Mouse (Mus musculus): ENCODE results near the gene Olfr429. TPM values are rescaled to one million over a fixed set of nuclear protein-coding genes. Genes with fewer than 3 reads are reported as not detected.

Gene Olfr429
- polyA plus RNA-seq, 1 experiment = not detected

DNA sequence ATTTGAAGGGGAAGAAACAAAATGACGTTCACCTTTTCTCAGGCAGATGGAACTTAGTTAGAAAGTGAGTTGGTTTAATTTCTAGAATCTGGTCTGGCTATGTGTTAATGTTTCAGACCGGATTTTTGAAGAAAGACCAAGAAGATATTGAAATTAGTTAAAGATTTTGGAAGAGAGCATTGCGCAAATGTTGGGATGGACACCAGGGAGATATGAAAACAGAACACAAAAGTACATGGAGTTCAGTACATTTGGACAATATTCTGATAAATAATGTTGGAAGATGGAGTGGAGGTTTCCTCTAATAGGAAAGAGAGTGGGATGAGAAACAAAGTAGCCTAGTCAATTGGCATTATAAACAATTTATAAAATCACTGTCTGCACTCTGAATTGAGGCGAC, 32.6 kb upstream of the Olfr429 start:
- H3K36me3 ChIP-seq (replicated peaks; ENCODE audit: low read length) = no peaks in the 10 kb centered on the region
- H3K27me3 ChIP-seq (replicated peaks) = no peaks in the 10 kb centered on the region
- no peaks in the 10 kb centered on the region for H3K4me1 ChIP-seq
- TF ChIP-seq FLI1 (IDR thresholded peaks at IDR 0.05; ENCODE audit: low read length) (no peak), GATA1 (IDR thresholded peaks at IDR 0.05; ENCODE audit: borderline replicate concordance, low read length) (no peak)
- H3K4me3 ChIP-seq (replicated peaks) = no peak overlapping the region
- H3K9me3 ChIP-seq = no peaks in the 10 kb centered on the region

GRCm38 (mm10) chr1:174051931-174052536, 32.1 kb upstream of the Olfr429 start:
- Histone ChIP-seq H3K36me3 (replicated peaks; ENCODE audit: low read length) (no peaks in the 10 kb centered on the region), H3K9me3 (no peaks in the 10 kb centered on the region)
- no peak for TF ChIP-seq FLI1 (IDR thresholded peaks at IDR 0.05; ENCODE audit: low read length)
- no peak for TF ChIP-seq GATA1 (IDR thresholded peaks at IDR 0.05; ENCODE audit: borderline replicate concordance, low read length)

GRCm38 (mm10) chr1:174052981-174053380, 31.1 kb upstream of the Olfr429 start:
- Histone ChIP-seq H3K4me3 (replicated peaks) (no peak overlapping the region), H3K27me3 (replicated peaks) (no peaks in the 10 kb centered on the region), H3K36me3 (replicated peaks; ENCODE audit: low read length) (no peaks in the 10 kb centered on the region), H3K4me1 (no peaks in the 10 kb centered on the region), H3K9me3 (no peaks in the 10 kb centered on the region)
- no peak for TF ChIP-seq FLI1 (IDR thresholded peaks at IDR 0.05; ENCODE audit: low read length)
- no peak for TF ChIP-seq GATA1 (IDR thresholded peaks at IDR 0.05; ENCODE audit: borderline replicate concordance, low read length)

More at GRCm38 (mm10) chr1:174051931-174052536, 32.1 kb upstream of the Olfr429 start:
- no peaks in the 10 kb centered on the region for H3K4me1 ChIP-seq
- no peak overlapping the region for H3K4me3 ChIP-seq (replicated peaks)
- H3K27me3 ChIP-seq (replicated peaks) = no peaks in the 10 kb centered on the region

DNA sequence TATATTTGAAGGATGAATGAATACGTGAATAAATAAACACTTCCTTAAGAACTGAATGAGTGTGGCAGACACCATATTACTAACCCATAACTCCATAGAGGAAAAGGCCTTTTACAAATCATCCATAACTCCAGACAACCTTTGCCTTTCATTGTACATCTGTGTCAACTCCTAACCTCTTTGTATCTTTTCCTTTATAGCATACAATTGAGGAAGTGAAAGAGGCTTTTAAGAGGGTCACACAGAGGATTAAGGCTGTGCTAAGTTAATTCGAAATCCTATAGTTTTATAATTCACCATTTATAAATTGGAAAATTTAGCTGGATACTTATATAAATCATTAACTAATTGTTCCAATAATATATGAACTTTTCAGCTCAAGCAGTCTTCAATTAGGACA, 28.9 kb upstream of the Olfr429 start:
- Histone ChIP-seq H3K9me3 (no peaks in the 10 kb centered on the region), H3K4me3 (replicated peaks) (no peak overlapping the region), H3K36me3 (replicated peaks; ENCODE audit: low read length) (no peaks in the 10 kb centered on the region), H3K4me1 (no peaks in the 10 kb centered on the region), H3K27me3 (replicated peaks) (no peaks in the 10 kb centered on the region)
- no peak for TF ChIP-seq GATA1 (IDR thresholded peaks at IDR 0.05; ENCODE audit: borderline replicate concordance, low read length)
- no peak for TF ChIP-seq FLI1 (IDR thresholded peaks at IDR 0.05; ENCODE audit: low read length)

DNA sequence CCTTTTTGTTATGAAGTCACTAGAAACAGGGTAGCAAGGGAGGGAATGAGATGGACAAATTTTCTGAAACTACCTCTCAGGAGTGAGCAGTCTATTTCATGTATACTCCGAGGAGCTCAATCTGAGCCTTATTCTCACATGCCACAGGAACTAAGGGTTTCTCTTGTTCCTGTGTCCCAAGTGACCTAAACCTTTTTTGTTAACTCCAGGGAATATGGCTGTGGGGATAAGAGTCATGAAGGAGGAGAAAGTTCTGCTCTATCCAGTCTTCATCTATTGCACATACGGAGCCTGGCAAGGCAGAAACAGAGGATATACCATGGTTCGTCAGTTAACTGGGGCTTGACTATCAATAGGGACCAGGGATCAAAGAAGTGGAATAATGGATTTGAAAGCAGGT, 17.8 kb upstream of the Olfr429 start, which contains the start of gene Olfr430:
TSS of gene Olfr430 (plus strand) at position 301 of the 400 bp plus-strand sequence.
- TF ChIP-seq FLI1 (IDR thresholded peaks at IDR 0.05; ENCODE audit: low read length) = no peak
- no peak for TF ChIP-seq GATA1 (IDR thresholded peaks at IDR 0.05; ENCODE audit: borderline replicate concordance, low read length)
- Histone ChIP-seq H3K36me3 (replicated peaks; ENCODE audit: low read length) (no peaks in the 10 kb centered on the region), H3K4me3 (replicated peaks) (no peak within 1 kb of the TSS), H3K9me3 (no peaks in the 10 kb centered on the region), H3K4me1 (no peaks in the 10 kb centered on the region), H3K27me3 (replicated peaks) (no peaks in the 10 kb centered on the region)

- Histone ChIP-seq H3K4me3 (replicated peaks) (no peak within 1 kb of the TSS), H3K27me3 (replicated peaks) (no peaks in the 10 kb centered on the region), H3K9me3 (no peaks in the 10 kb centered on the region), H3K36me3 (replicated peaks; ENCODE audit: low read length) (no peaks in the 10 kb centered on the region), H3K4me1 (no peaks in the 10 kb centered on the region)
- TF ChIP-seq FLI1 (IDR thresholded peaks at IDR 0.05; ENCODE audit: low read length) (no peak), GATA1 (IDR thresholded peaks at IDR 0.05; ENCODE audit: borderline replicate concordance, low read length) (no peak)
Observed at GRCm38 (mm10) chr1:174096591-174096990, 12.5 kb downstream of the Olfr429 start, which contains the start of gene Olfr427. Olfr427 (plus strand) TSS chr1:174096891.

DNA sequence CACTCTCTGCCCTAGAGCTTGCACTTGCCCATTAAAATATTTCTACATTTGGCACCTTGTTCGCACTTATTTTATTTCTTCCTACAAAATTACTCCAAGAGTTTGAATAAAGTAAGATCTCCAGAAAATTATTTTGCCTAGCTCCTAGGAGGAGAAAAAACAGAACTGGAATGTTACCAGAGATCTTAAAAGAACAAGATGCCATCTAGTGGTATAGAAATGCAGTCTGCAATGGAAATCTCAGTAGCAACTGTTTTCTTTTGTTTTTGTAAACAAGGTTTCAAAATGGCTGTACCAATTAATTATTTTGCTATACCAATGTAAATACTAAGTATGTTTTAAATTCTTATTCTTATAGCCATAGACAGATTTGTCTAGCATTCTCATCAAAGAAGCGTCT, 19.6 kb downstream of the Olfr429 start:
- Histone ChIP-seq H3K4me1 (no peaks in the 10 kb centered on the region), H3K4me3 (replicated peaks) (no peak overlapping the region), H3K9me3 (no peaks in the 10 kb centered on the region), H3K36me3 (replicated peaks; ENCODE audit: low read length) (no peaks in the 10 kb centered on the region), H3K27me3 (replicated peaks) (no peaks in the 10 kb centered on the region)
- TF ChIP-seq GATA1 (IDR thresholded peaks at IDR 0.05; ENCODE audit: borderline replicate concordance, low read length) = no peak
- TF ChIP-seq FLI1 (IDR thresholded peaks at IDR 0.05; ENCODE audit: low read length) = no peak

- Histone ChIP-seq H3K36me3 (replicated peaks; ENCODE audit: low read length) (no peaks in the 10 kb centered on the region), H3K4me3 (replicated peaks) (no peak within 1 kb of the TSS), H3K9me3 (no peaks in the 10 kb centered on the region), H3K27me3 (replicated peaks) (peaks cover 2% of the 10 kb centered on the region), H3K4me1 (no peaks in the 10 kb centered on the region)
- no peak for TF ChIP-seq FLI1 (IDR thresholded peaks at IDR 0.05; ENCODE audit: low read length)
- no peak for TF ChIP-seq GATA1 (IDR thresholded peaks at IDR 0.05; ENCODE audit: borderline replicate concordance, low read length)
Observed at GRCm38 (mm10) chr1:174121062-174121461, 36.9 kb downstream of the Olfr429 start, which contains the start of gene Olfr231. Olfr231 (minus strand) TSS chr1:174121162.

- Histone ChIP-seq H3K36me3 (replicated peaks; ENCODE audit: low read length) (no peaks in the 10 kb centered on the region), H3K4me3 (replicated peaks) (no peak within 1 kb of the TSS), H3K9me3 (no peaks in the 10 kb centered on the region), H3K4me1 (no peaks in the 10 kb centered on the region), H3K27me3 (replicated peaks) (no peaks in the 10 kb centered on the region)
- TF ChIP-seq FLI1 (IDR thresholded peaks at IDR 0.05; ENCODE audit: low read length) = no peak
- TF ChIP-seq GATA1 (IDR thresholded peaks at IDR 0.05; ENCODE audit: borderline replicate concordance, low read length) = no peak
Observed at GRCm38 (mm10) chr1:174131217-174131616, 47.1 kb downstream of the Olfr429 start, which contains the start of gene Olfr424. Olfr424 (plus strand) TSS chr1:174131517.

- no peaks in the 10 kb centered on the region for H3K27me3 ChIP-seq (replicated peaks)
- no peaks in the 10 kb centered on the region for H3K4me1 ChIP-seq
- H3K9me3 ChIP-seq = no peaks in the 10 kb centered on the region
- TF ChIP-seq FLI1 (IDR thresholded peaks at IDR 0.05; ENCODE audit: low read length) = no peak
- no peak overlapping the region for H3K4me3 ChIP-seq (replicated peaks)
- no peaks in the 10 kb centered on the region for H3K36me3 ChIP-seq (replicated peaks; ENCODE audit: low read length)
Observed at GRCm38 (mm10) chr1:174131999-174132398, 47.9 kb downstream of the Olfr429 start.

Other genes starting within 250 kb of the Olfr429 start
- gene Ifi211, start 171.3 kb upstream of the Olfr429 start, polyA plus RNA-seq (2012; ENCODE audit: insufficient read depth, low replicate concordance) = 0.25 TPM in 1 of 2 replicates, not detected in the other
- 4.0 TPM in 1 of 2 replicates, not detected in the other for gene Mndal, start 141.8 kb upstream of the Olfr429 start, polyA plus RNA-seq (2012; ENCODE audit: insufficient read depth, low replicate concordance)
- 2.3 TPM in 1 of 2 replicates, not detected in the other for gene Ifi203, start 141.7 kb upstream of the Olfr429 start, polyA plus RNA-seq (2012; ENCODE audit: insufficient read depth, low replicate concordance)
- 0.16 TPM in 1 of 2 replicates, not detected in the other for gene Ifi202b, start 101.6 kb upstream of the Olfr429 start, polyA plus RNA-seq (2012; ENCODE audit: insufficient read depth, low replicate concordance)
- gene Ifi205, start 52.5 kb upstream of the Olfr429 start, polyA plus RNA-seq (2012; ENCODE audit: insufficient read depth, low replicate concordance) = not detected in 2 replicates
- not detected in 2 replicates for gene Olfr433, start 43.6 kb upstream of the Olfr429 start, polyA plus RNA-seq (2012; ENCODE audit: insufficient read depth, low replicate concordance)
- gene Olfr432, start 35.1 kb upstream of the Olfr429 start, polyA plus RNA-seq (2012; ENCODE audit: insufficient read depth, low replicate concordance) = not detected in 2 replicates
- gene Olfr430, start 17.7 kb upstream of the Olfr429 start, polyA plus RNA-seq (2012; ENCODE audit: insufficient read depth, low replicate concordance) = not detected in 2 replicates
- gene Olfr427, start 12.6 kb downstream of the Olfr429 start, polyA plus RNA-seq (2012; ENCODE audit: insufficient read depth, low replicate concordance) = not detected in 2 replicates
- gene Olfr231, start 36.8 kb downstream of the Olfr429 start, polyA plus RNA-seq (2012; ENCODE audit: insufficient read depth, low replicate concordance) = not detected in 2 replicates
- not detected in 2 replicates for gene Olfr424, start 47.2 kb downstream of the Olfr429 start, polyA plus RNA-seq (2012; ENCODE audit: insufficient read depth, low replicate concordance)
- gene Olfr420, start 71.3 kb downstream of the Olfr429 start, polyA plus RNA-seq (2012; ENCODE audit: insufficient read depth, low replicate concordance) = not detected in 2 replicates
- gene Spta1, start 88.4 kb downstream of the Olfr429 start, polyA plus RNA-seq (2012; ENCODE audit: insufficient read depth, low replicate concordance) = 0.11 TPM in 1 of 2 replicates, not detected in the other
- gene Olfr419, start 167.7 kb downstream of the Olfr429 start, polyA plus RNA-seq (2012; ENCODE audit: insufficient read depth, low replicate concordance) = not detected in 2 replicates
- gene Mptx1, start 246.2 kb downstream of the Olfr429 start, polyA plus RNA-seq (2012; ENCODE audit: insufficient read depth, low replicate concordance) = not detected in 2 replicates

All from megakaryocyte, embryonic 14.5 days (primary cell).